Mouse (Mus musculus): ENCODE results near the gene Arhgap42.

DNA sequence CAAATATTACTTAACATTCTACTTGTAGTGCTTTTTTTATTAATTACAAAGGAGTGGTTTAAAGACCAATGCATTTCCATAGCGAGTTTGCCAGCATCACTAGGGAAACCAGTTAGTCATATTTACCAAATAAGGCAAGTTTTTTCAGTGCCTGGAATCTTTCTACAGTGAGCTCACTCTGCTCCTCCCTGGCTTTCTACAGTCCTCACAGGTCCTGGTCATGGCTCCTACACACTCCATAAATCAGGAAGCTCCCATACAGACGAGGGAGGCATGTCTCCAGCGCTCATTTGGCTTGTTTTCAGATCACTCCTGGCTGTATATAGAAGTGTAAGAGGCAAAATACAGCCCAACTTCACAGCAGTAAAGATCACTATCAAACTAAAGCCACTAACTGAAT is 134.1 kb downstream of the Arhgap42 start:
- TF ChIP-seq CEBPB (IDR thresholded peaks at IDR 0.05; ENCODE audit: insufficient read depth, poor library complexity, severe bottlenecking) (no peak), POLR2A (IDR thresholded peaks at IDR 0.05; ENCODE audit: insufficient read length, low read depth) (no peak), MYOD1 (IDR thresholded peaks at IDR 0.05; ENCODE audit: control insufficient read depth in 1 of 3, insufficient read length in 2 of 3, low read depth in 2 of 3) (no peak), MYOG (IDR thresholded peaks at IDR 0.05; ENCODE audit: control insufficient read depth in 1 of 3, insufficient read depth in 1 of 3, insufficient read length in 2 of 3, low read depth in 2 of 3) (no peak), TCF12 (IDR thresholded peaks at IDR 0.05; ENCODE audit: insufficient read depth, poor library complexity, severe bottlenecking) (no peak), POLR2AphosphoS2 (IDR thresholded peaks at IDR 0.05; ENCODE audit: insufficient read length, low read depth) (no peak), REST (IDR thresholded peaks at IDR 0.05; ENCODE audit: insufficient read depth, insufficient read length) (no peak)

All from myocyte (in vitro differentiated cells).